Mouse (Mus musculus): ENCODE results near the gene Gins2. TPM values are rescaled to one million over a fixed set of nuclear protein-coding genes. Genes with fewer than 3 reads are reported as not detected.

Gins2 gene
- polyA plus RNA-seq, 1 experiment from 2014 or later, result 65.3 TPM

GRCm38 (mm10) chr8:120531775-120532516 lies 57.2 kb downstream of the Gins2 start:
- H3K36me3 ChIP-seq, result no peaks in the 10 kb centered on the region
- 46% methylated on average over 10 of the region's 10 CpGs for WGBS
- H3K27ac ChIP-seq, result peak overlapping the region; percentile 93
- peak overlapping the region; percentile 87 for H3K4me2 ChIP-seq (replicated peaks)
- no peak for ATAC-seq (ENCODE audit: low FRiP score)
- H3K4me1 ChIP-seq, result peaks cover 88% of the 10 kb centered on the region
- H3K9me3 ChIP-seq (replicated peaks), result no peaks in the 10 kb centered on the region
- peak overlapping the region; percentile 49 for H3K9ac ChIP-seq
- no peak overlapping the region for H3K4me3 ChIP-seq
- H3K27me3 ChIP-seq, result peaks cover 8% of the 10 kb centered on the region; the same call in 1 of the 2 replicates

GRCm38 (mm10) chr8:120530954-120531656 lies 58.0 kb downstream of the Gins2 start:
- Histone ChIP-seq H3K9ac (no peak overlapping the region), H3K27ac (peak overlapping the region; percentile 93), H3K4me2 (replicated peaks) (no peak overlapping the region; the same call in 1 of the 2 replicates), H3K9me3 (replicated peaks) (no peaks in the 10 kb centered on the region), H3K4me1 (peaks cover 88% of the 10 kb centered on the region), H3K27me3 (peaks cover 8% of the 10 kb centered on the region; the same call in 1 of the 2 replicates), H3K36me3 (no peaks in the 10 kb centered on the region), H3K4me3 (no peak overlapping the region)
- no peak for ATAC-seq (ENCODE audit: low FRiP score)
- WGBS, result 56% methylated on average over 16 of the region's 16 CpGs

DNA sequence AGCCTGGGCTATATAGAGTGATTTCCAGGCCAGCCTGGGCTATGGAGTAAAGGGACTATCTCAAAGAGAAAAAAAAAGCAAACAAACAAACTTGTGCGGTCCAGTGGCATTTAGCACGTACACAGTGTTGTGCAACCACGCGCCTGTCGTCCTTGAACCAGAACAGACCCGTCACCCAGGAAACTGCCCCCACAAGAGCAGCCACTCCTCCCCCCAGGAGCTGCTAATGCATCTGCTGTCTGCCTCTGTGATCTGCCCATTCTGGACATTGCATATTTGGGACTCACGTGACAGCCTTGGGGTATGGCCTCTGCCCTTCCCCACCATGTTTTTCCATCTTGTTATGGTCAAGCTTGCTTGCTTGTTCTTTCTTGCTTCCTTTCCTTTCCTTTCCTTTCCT lies 59.9 kb downstream of the Gins2 start:
- H3K27me3 ChIP-seq, result peaks cover 5% of the 10 kb centered on the region; the same call in 1 of the 2 replicates
- H3K4me3 ChIP-seq, result no peak overlapping the region
- no peak overlapping the region for H3K9ac ChIP-seq
- no peak overlapping the region for H3K4me2 ChIP-seq (replicated peaks)
- 31% methylated on average over 7 of the region's 7 CpGs for WGBS
- ATAC-seq (ENCODE audit: low FRiP score), result no peak
- no peak overlapping the region for H3K27ac ChIP-seq
- no peaks in the 10 kb centered on the region for H3K9me3 ChIP-seq (replicated peaks)
- H3K4me1 ChIP-seq, result peaks cover 86% of the 10 kb centered on the region
- no peaks in the 10 kb centered on the region for H3K36me3 ChIP-seq

Small RNA genes lying within 50 kb of the gene (microRNA-seq; reads per million reads assigned to microRNA genes)
- not detected for gene Mir7687

Other genes starting within 250 kb of the Gins2 start
- gene 1190005I06Rik, start 58.3 kb upstream of the Gins2 start, polyA plus RNA-seq (2016; fragmentation: Nextera tagmentation; extraction: Ambion mirVana), result 6.9 and 7.2 TPM in 2 replicates
- 4.9 and 5.5 TPM in 2 replicates for gene Gm27021, start 78.8 kb upstream of the Gins2 start, polyA plus RNA-seq (2016; fragmentation: Nextera tagmentation; extraction: Ambion mirVana)
- gene Cox4i1, start 78.9 kb upstream of the Gins2 start, polyA plus RNA-seq (2016; fragmentation: Nextera tagmentation; extraction: Ambion mirVana), result 876 and 921 TPM in 2 replicates
- 181 and 194 TPM in 2 replicates for gene Emc8, start 79.3 kb upstream of the Gins2 start, polyA plus RNA-seq (2016; fragmentation: Nextera tagmentation; extraction: Ambion mirVana)
- gene Irf8, start 147.1 kb upstream of the Gins2 start, polyA plus RNA-seq (2016; fragmentation: Nextera tagmentation; extraction: Ambion mirVana), result 3.7 and 4.6 TPM in 2 replicates